In the genomic region with DNA sequence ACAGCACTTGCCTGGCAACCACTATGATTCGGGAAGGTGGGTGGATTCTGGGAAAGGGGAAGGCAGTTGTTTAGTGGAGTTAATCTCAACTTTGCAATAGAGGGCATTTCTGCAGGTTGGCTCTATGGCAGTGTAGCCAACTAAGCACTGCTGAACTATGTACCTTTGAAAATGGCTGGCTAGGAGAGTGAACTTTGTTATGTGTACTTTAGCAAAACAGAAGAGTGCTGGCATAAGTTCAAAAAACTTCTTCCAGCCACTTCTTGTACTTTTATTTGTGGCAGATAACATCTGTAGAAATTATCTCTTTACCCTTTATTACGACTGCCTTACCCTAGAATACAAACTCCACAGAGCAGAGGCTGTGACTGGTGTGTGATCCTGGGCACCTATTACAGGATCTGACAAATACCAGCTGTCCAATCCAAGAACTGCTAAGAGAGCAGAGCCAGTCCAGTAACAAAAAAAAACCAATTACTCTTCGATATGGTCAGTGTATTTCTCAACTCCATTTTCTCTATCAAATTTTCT, we compare ENCODE assay signal across 8 mouse cellular contexts. TPM values are rescaled to one million over a fixed set of nuclear protein-coding genes. Genes with fewer than 3 reads are reported as not detected.
DNase-seq lines count a peak whose midpoint lies in the region; ATAC-seq and TF ChIP-seq lines count a peak whose summit lies in the region.

No protein-coding gene starts in this region.

- 40% methylated on average over 3 of the region's 3 CpGs for WGBS in lung, embryonic 15.5 days
- 45% methylated on average over 3 of the region's 3 CpGs for WGBS in lung, adult 2 months
- 69% methylated on average over 3 of the region's 3 CpGs for WGBS in forebrain, embryonic 12.5 days
- WGBS in limb, embryonic 11.5 days = 65% methylated on average over 3 of the region's 3 CpGs
- WGBS in small intestine, adult 2 months = 14% methylated on average over 3 of the region's 3 CpGs

- no peak for ATAC-seq in lung, embryonic 15.5 days (ENCODE audit: borderline replicate concordance, extremely low read depth, low FRiP score, low TSS enrichment)
- no peak for ATAC-seq in forebrain, embryonic 12.5 days (ENCODE audit: low FRiP score)
- ATAC-seq in limb, embryonic 11.5 days (ENCODE audit: insufficient number of reproducible peaks, low FRiP score, low TSS enrichment, low read depth) = no peak

- no peak overlapping the region for H3K4me3 ChIP-seq in lung, embryonic 15.5 days
- no peak overlapping the region for H3K4me3 ChIP-seq in lung, adult 2 months (replicated peaks; ENCODE audit: extremely low read depth, low read depth, low read length)
- H3K4me3 ChIP-seq in forebrain, embryonic 12.5 days (replicated peaks) = peak overlapping the region; percentile 70
- no peak overlapping the region for H3K4me3 ChIP-seq in limb, embryonic 11.5 days (ENCODE audit: low read depth, low read length)
- peak overlapping the region; percentile 2; the same call in 1 of the 2 replicates for H3K4me3 ChIP-seq in small intestine, adult 2 months (ENCODE audit: low read depth, low read length)

- TF ChIP-seq POLR2A in lung, adult 2 months (IDR thresholded peaks at IDR 0.05; ENCODE audit: borderline replicate concordance, extremely low read depth, low read depth, low read length) = no peak
- TF ChIP-seq POLR2A in small intestine, adult 2 months (IDR thresholded peaks at IDR 0.05; ENCODE audit: low read depth, low read length) = no peak

- peaks cover 9% of the 10 kb centered on the region; the same call in 1 of the 2 replicates for H3K4me1 ChIP-seq in lung, embryonic 15.5 days
- H3K4me1 ChIP-seq in lung, adult 2 months (ENCODE audit: control insufficient read depth, insufficient read depth, low read length) = peaks cover 5% of the 10 kb centered on the region; the same call in 1 of the 2 replicates
- peaks cover 10% of the 10 kb centered on the region for H3K4me1 ChIP-seq in forebrain, embryonic 12.5 days
- peaks cover 3% of the 10 kb centered on the region; the same call in 1 of the 2 replicates for H3K4me1 ChIP-seq in limb, embryonic 11.5 days (ENCODE audit: control insufficient read depth, insufficient read depth, low read length)
- peaks cover 11% of the 10 kb centered on the region; the same call in 1 of the 2 replicates for H3K4me1 ChIP-seq in small intestine, adult 2 months (ENCODE audit: control insufficient read depth, insufficient read depth, insufficient read length, low read length)

- no peaks in the 10 kb centered on the region for H3K9me3 ChIP-seq in lung, embryonic 15.5 days
- no peaks in the 10 kb centered on the region for H3K9me3 ChIP-seq in forebrain, embryonic 12.5 days
- no peaks in the 10 kb centered on the region for H3K9me3 ChIP-seq in limb, embryonic 11.5 days (ENCODE audit: control insufficient read depth, low read length)

- H3K4me2 ChIP-seq in lung, embryonic 15.5 days = peak overlapping the region; percentile 55; the same call in 1 of the 2 replicates
- peak overlapping the region; percentile 60 for H3K4me2 ChIP-seq in forebrain, embryonic 12.5 days
- H3K4me2 ChIP-seq in limb, embryonic 11.5 days (ENCODE audit: low read depth, severe bottlenecking) = peak overlapping the region; percentile 49; the same call in 1 of the 2 replicates

- H3K36me3 ChIP-seq in lung, embryonic 15.5 days = no peaks in the 10 kb centered on the region; the same call in 1 of the 2 replicates
- 0 out of 2 replicates have a peak, but pooled peaks cover 3% of the 10 kb centered on the region for H3K36me3 ChIP-seq in forebrain, embryonic 12.5 days (replicated peaks)
- H3K36me3 ChIP-seq in limb, embryonic 11.5 days (ENCODE audit: control insufficient read depth, insufficient read depth, low read length) = no peaks in the 10 kb centered on the region
- H3K36me3 ChIP-seq in small intestine, adult 2 months (ENCODE audit: control insufficient read depth, insufficient read depth, low read length) = no peaks in the 10 kb centered on the region

- DNase-seq in lung, adult 2 months = no peak
- no peak for DNase-seq in limb, embryonic 11.5 days (ENCODE audit: low spot score)
- no peak for DNase-seq in adrenal gland, adult 8-10 months
- DNase-seq in thymus, postnatal 4 days = no peak
- no peak for DNase-seq in T-cell, adult 2 months (ENCODE audit: low spot score)

- H3K9ac ChIP-seq in lung, embryonic 15.5 days = no peak overlapping the region
- H3K9ac ChIP-seq in forebrain, embryonic 12.5 days = no peak overlapping the region
- H3K9ac ChIP-seq in limb, embryonic 11.5 days (ENCODE audit: low read length) = no peak overlapping the region

- TF ChIP-seq CTCF in lung, adult 2 months (IDR thresholded peaks at IDR 0.05; ENCODE audit: insufficient read depth, low read length) = no peak
- no peak for TF ChIP-seq CTCF in small intestine, adult 2 months (IDR thresholded peaks at IDR 0.05; ENCODE audit: extremely low read depth, insufficient read length, insufficient replicate concordance, low read depth, low read length)

- no peak overlapping the region for H3K27ac ChIP-seq in lung, embryonic 15.5 days
- H3K27ac ChIP-seq in forebrain, embryonic 12.5 days = peak overlapping the region; percentile 82; the same call in 1 of the 2 replicates
- H3K27ac ChIP-seq in limb, embryonic 11.5 days (replicated peaks; ENCODE audit: low read depth, low read length) = no peak overlapping the region
- H3K27ac ChIP-seq in small intestine, adult 2 months (ENCODE audit: insufficient read depth, low read depth, low read length) = peak overlapping the region; percentile 84

- H3K27me3 ChIP-seq in lung, embryonic 15.5 days = no peaks in the 10 kb centered on the region
- no peaks in the 10 kb centered on the region for H3K27me3 ChIP-seq in forebrain, embryonic 12.5 days
- H3K27me3 ChIP-seq in limb, embryonic 11.5 days (ENCODE audit: control insufficient read depth, insufficient read depth, low read length) = no peaks in the 10 kb centered on the region
- no peaks in the 10 kb centered on the region for H3K27me3 ChIP-seq in small intestine, adult 2 months (ENCODE audit: control insufficient read depth, insufficient read depth, low read length)

RNA-seq across cellular contexts. Expression of a gene that starts 0.8 kb away (rescaled TPM):
- polyA plus RNA-seq in lung, embryonic 15.5 days (2015; fragmentation: Nextera tagmentation; extraction: Ambion mirVana) = 8.6 and 8.7 TPM in 2 replicates
- polyA plus RNA-seq in lung, adult 2 months (2012; rRNA removed) = 1.3 and 1.7 TPM in 2 replicates
- polyA plus RNA-seq in forebrain, embryonic 12.5 days (2016; fragmentation: Nextera tagmentation; extraction: Ambion mirVana) = 10.4 and 11.1 TPM in 2 replicates
- 10.2 and 10.5 TPM in 2 replicates for polyA plus RNA-seq in limb, embryonic 11.5 days (2014; fragmentation: Nextera tagmentation; extraction: Ambion mirVana)
- 0.96 and 2.1 TPM in 2 replicates for polyA plus RNA-seq in small intestine, adult 2 months (2012; rRNA removed)
- 1 to 10 TPM; 5.2 to 6.9 (median 6.1) TPM for total RNA-seq in adrenal gland, adult 8-10 months (2022)

RNA-seq across cellular contexts. Expression of a gene that starts 51.5 kb away (rescaled TPM):
- 0.88 and 1.1 TPM in 2 replicates for polyA plus RNA-seq in lung, embryonic 15.5 days (2015; fragmentation: Nextera tagmentation; extraction: Ambion mirVana)
- polyA plus RNA-seq in lung, adult 2 months (2012; rRNA removed) = 5.6 and 10.4 TPM in 2 replicates
- 0.13 and 0.26 TPM in 2 replicates for polyA plus RNA-seq in forebrain, embryonic 12.5 days (2016; fragmentation: Nextera tagmentation; extraction: Ambion mirVana)
- polyA plus RNA-seq in limb, embryonic 11.5 days (2014; fragmentation: Nextera tagmentation; extraction: Ambion mirVana) = 0.23 TPM in 1 of 2 replicates, not detected in the other
- polyA plus RNA-seq in small intestine, adult 2 months (2012; rRNA removed) = 1.4 and 2.4 TPM in 2 replicates
- total RNA-seq in adrenal gland, adult 8-10 months (2022) = 1 to 10 TPM; 1.6 to 4.0 (median 2.9) TPM

Comparison
In these comparisons a context has a peak if more than half of its experiments do, and no peak if none do; other contexts are left out.
1. H3K27ac ChIP-seq: peak in forebrain, embryonic 12.5 days (single experiment) and small intestine, adult 2 months (single experiment); none in lung, embryonic 15.5 days (single experiment) and limb, embryonic 11.5 days (single experiment).
2. H3K4me3 ChIP-seq: peak in forebrain, embryonic 12.5 days (single experiment) and small intestine, adult 2 months (single experiment); none in lung, embryonic 15.5 days (single experiment), lung, adult 2 months (single experiment) and limb, embryonic 11.5 days (single experiment).
3. Peak in every context shown above with its lines, with median percentiles within 50 percentile points of each other: H3K4me2 ChIP-seq.